Mouse (Mus musculus) cerebellum, adult 2 months (tissue): Measurements from ENCODE around the gene Alkbh7. TPM values are rescaled to one million over a fixed set of nuclear protein-coding genes. Genes with fewer than 3 reads are reported as not detected.

Experiments used
- DNase-seq, 2 experiments: peaks; one replicate each; pipeline ENCODE4 v3.0.0; 2021
- H3K27ac ChIP-seq: fragments of 200-500 bp; 2 replicates; pipeline ENCODE4 v1.5.1; 2012; ENCODE audit warnings: low read length, control low read depth, inconsistent platforms; ENCODE audit not compliant: insufficient read depth
- H3K27me3 ChIP-seq: fragments of 200-500 bp; 2 replicates; pipeline ENCODE4 v1.6.1; 2012; ENCODE audit warnings: inconsistent platforms, mild to moderate bottlenecking, low read length, moderate library complexity; ENCODE audit not compliant: control insufficient read depth, insufficient read depth
- H3K4me1 ChIP-seq: fragments of 200-500 bp; 2 replicates; pipeline ENCODE4 v1.6.1; 2011; ENCODE audit warnings: low read length; ENCODE audit not compliant: control insufficient read depth, insufficient read depth
- H3K4me3 ChIP-seq: fragments of 200-500 bp; replicated peaks from 2 replicates; pipeline ENCODE3; 2011; ENCODE audit warnings: mild to moderate bottlenecking, low read depth, low read length, control low read depth; ENCODE audit not compliant: insufficient read depth
- CTCF ChIP-seq: fragments of 200-500 bp; IDR thresholded peaks from 2 replicates; pipeline ENCODE4 v1.5.1; 2011; ENCODE audit warnings: low read depth, mild to moderate bottlenecking, control low read depth, low read length, moderate library complexity, borderline replicate concordance; ENCODE audit not compliant: insufficient read depth
- POLR2A ChIP-seq: fragments of 200-500 bp; IDR thresholded peaks from 2 replicates; pipeline ENCODE4 v1.6.1; 2011; ENCODE audit warnings: low read length, control low read depth, borderline replicate concordance; ENCODE audit not compliant: insufficient read depth
- WGBS: fragments of 180-500 bp; shearing (Covaris S2); methylation state at CpG from one replicate; pipeline ENCODE4 v1.1.7; 2018; 5-methylcytosine and 5-hydroxymethylcytosine counted together
- polyA plus RNA-seq: library from polyadenylated mRNA; depleted of rRNA; stranded (reverse); fragments of >200 nt; gene quantifications from 2 replicates; pipeline ENCODE4 v1.2.3, GENCODE M21; 2012; rRNA removed

Alkbh7 gene
- 56.7 and 70.4 TPM in 2 replicates for polyA plus RNA-seq

DNA sequence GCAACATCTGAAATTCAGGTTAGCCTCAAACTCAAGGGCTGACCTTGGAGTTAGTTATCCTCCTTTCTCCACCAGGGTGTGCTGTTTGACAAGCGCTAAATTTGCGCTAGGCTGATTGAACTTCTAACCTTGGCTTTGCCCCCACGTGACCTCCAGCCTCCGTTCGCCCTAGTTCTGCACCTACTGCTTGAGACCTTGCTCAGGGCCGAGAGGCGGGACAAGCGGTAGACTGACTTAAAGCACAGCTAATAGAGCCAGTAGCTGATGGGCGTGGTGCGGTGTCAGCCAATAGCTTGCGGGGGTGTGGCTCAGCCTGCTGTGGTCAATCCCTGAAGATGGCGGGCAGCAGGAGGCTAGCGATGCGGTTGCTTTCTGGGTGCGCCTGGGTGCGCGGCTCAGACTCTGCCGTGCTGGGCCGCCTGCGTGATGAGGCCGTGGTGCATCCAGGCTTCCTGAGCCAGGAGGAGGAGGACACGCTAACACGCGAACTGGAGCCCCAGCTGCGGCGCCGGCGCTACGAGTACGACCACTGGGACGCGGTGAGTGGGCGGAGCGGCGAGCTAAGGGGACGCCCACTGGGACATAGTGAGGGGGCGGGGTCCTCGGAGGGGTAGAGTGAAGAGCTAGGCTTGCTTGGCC, at the start of gene Alkbh7:
Alkbh7 (plus strand) TSS at position 311 of the 639 bp plus-strand sequence.
- TF ChIP-seq POLR2A (peak; percentile 80), CTCF (peak; percentile 79)
- H3K4me3 ChIP-seq = peak within 1 kb of the TSS; percentile 78
- peak within 1 kb of the TSS; percentile 40; the same call in 1 of the 2 replicates for H3K27ac ChIP-seq
- under 1% methylated on average over 38 of the region's 38 CpGs for WGBS
- peak; percentile 93 to 96 for DNase-seq
- H3K27me3 ChIP-seq = no peaks in the 10 kb centered on the region
- no peaks in the 10 kb centered on the region for H3K4me1 ChIP-seq

DNA sequence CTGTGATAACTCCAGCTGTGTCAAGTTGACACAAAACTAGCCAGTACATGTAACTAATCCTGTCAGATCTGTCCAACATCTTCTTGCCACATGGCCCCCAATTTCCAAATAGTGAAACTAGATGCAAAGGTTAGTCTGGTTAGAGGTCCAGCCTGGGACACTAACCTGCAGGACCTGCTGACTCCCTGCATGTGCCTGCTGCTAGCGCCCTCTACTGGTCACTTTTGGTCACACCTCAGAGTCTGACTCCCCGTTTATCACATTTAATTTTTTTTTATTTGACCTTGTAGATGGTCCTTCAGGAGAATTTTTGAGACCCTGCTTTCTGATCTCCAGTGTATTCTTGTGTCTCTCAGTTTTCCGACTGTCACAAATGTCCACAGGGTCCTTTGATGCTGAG, 46.2 kb upstream of the Alkbh7 start:
- H3K27me3 ChIP-seq = no peaks in the 10 kb centered on the region
- H3K4me3 ChIP-seq = no peak overlapping the region
- TF ChIP-seq POLR2A (no peak), CTCF (peak; percentile 88)
- WGBS = 13% methylated on average over 3 of the region's 3 CpGs
- DNase-seq = peak; percentile 52 to 64
- H3K27ac ChIP-seq = no peak overlapping the region
- no peaks in the 10 kb centered on the region for H3K4me1 ChIP-seq

DNA sequence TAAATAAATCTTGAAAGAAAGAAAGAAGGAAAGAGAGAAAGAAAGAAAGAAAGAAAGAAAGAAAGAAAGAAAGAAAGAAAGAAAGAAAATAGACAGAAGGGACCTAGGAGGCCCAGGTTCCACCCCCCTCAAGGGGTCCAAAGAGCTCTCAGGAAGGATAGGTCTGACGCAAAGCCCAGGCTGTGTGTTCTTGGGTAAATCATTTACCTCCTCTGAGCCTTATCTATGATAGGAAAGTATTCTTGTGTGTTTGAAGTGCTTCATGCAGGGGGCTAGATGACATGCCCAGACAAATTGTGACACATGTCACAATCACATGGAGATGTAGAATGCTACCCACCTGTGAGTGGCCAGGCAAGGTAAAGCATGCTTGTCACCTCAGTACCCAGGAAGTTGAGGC, 44.5 kb upstream of the Alkbh7 start:
- Histone ChIP-seq H3K4me3 (no peak overlapping the region), H3K27ac (no peak overlapping the region), H3K4me1 (no peaks in the 10 kb centered on the region), H3K27me3 (no peaks in the 10 kb centered on the region)
- no peak for TF ChIP-seq CTCF
- no peak for DNase-seq
- WGBS = 86% methylated on average over 1 of the region's 1 CpGs

DNA sequence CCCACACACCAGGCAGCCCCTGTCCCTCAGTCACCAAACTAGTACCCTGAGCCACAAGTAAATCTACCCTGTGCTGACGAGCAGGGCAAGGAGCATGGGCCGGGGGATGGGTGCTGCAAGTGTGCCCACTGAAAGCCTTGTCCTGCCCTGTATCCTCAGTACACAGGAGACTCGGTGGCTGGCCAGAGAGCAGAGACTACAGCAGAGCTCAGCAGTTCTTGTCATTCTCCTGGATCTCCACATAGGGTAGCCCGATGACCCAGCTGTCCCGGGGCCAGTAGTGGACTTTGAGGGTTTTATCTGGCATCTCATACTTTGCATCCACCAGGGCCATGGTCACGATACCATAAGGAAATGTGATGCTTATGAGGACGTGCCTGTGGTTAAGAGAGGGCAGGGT, 42.3 kb upstream of the Alkbh7 start:
- H3K27ac ChIP-seq = no peak overlapping the region
- no peak for TF ChIP-seq CTCF
- TF ChIP-seq POLR2A = no peak
- DNase-seq = no peak
- no peak overlapping the region for H3K4me3 ChIP-seq
- WGBS = 83% methylated on average over 7 of the region's 7 CpGs
- no peaks in the 10 kb centered on the region for H3K27me3 ChIP-seq
- H3K4me1 ChIP-seq = no peaks in the 10 kb centered on the region

DNA sequence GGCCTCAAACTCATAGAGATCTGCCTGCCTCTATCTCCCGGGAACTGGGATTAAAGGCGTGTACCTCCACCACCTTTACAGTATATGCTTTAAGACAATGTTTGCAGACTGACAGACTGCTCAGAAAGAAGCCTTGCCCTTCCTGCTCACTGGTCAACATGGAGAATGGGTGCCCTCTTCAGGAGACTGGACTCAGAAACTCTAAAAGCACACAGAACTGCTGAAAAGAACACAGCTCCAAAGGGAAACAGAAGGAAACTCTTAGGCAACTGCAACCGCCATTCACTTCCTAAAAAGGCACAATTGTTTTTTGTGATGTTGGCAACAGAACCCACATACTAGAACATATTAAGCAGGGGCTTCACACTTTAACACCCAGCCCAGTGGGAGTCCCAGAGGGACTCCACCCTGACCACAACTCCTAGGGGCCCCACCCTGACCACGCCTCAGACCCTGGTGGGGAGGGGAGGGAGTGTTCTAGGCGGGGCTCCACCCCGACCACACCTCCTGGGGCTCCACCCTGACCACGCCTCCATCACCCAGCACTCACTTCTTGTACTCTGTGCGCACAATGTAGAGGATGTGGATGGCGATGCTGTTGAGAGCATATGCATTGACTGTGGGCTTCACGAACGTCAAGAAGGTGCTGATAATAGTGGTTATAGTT, 39.2 kb upstream of the Alkbh7 start:
- no peaks in the 10 kb centered on the region for H3K4me1 ChIP-seq
- H3K27me3 ChIP-seq = no peaks in the 10 kb centered on the region
- WGBS = 42% methylated on average over 11 of the region's 11 CpGs
- DNase-seq = no peak
- no peak for TF ChIP-seq CTCF
- no peak for TF ChIP-seq POLR2A
- H3K27ac ChIP-seq = no peak overlapping the region
- H3K4me3 ChIP-seq = no peak overlapping the region

DNA sequence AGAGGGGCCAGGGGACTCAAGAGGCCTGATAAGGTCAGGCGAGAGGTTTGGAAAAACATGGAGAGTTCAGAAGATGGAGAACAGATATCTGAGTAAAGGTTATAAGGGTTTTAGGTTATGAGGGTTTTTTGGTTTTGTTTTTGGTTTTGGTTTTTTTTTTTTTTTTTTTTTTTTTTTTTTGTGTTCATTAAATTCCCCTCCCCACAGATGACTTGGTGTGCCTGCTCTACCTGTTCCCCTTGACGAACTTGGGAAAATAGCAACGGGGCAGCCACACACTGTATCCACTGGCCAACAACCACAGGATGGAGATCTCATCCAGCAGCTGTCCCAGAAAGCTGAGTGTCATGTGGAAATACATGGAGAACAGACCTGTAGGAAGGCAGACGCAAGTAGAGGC, 38.5 kb upstream of the Alkbh7 start:
- no peak for DNase-seq
- no peak for TF ChIP-seq POLR2A
- TF ChIP-seq CTCF = no peak
- no peaks in the 10 kb centered on the region for H3K4me1 ChIP-seq
- no peaks in the 10 kb centered on the region for H3K27me3 ChIP-seq
- no peak overlapping the region for H3K27ac ChIP-seq
- no peak overlapping the region for H3K4me3 ChIP-seq
- 78% methylated on average over 4 of the region's 4 CpGs for WGBS

DNA sequence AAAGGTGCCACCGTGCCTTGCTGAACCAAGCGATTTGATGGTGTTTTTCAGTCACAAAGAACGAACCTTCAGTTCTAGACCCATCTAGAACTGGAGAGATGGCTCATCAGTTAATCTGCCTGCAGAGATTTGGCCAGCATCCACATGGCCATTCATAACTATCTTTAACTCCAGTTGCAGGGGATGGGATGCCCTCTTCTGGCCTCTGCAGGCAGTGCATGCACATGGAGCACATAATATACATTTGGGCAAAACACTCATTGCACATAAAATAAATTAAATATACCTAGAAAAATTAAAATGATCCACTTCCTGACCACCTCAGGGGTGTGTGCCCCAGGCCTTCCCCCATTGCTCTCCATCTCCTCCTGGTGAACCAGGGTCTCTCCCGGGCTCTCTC, 35.3 kb upstream of the Alkbh7 start:
- 91% methylated on average over 4 of the region's 4 CpGs for WGBS
- no peaks in the 10 kb centered on the region for H3K4me1 ChIP-seq
- DNase-seq = no peak
- no peak overlapping the region for H3K27ac ChIP-seq
- TF ChIP-seq POLR2A = no peak
- TF ChIP-seq CTCF = no peak
- H3K4me3 ChIP-seq = no peak overlapping the region
- no peaks in the 10 kb centered on the region for H3K27me3 ChIP-seq

DNA sequence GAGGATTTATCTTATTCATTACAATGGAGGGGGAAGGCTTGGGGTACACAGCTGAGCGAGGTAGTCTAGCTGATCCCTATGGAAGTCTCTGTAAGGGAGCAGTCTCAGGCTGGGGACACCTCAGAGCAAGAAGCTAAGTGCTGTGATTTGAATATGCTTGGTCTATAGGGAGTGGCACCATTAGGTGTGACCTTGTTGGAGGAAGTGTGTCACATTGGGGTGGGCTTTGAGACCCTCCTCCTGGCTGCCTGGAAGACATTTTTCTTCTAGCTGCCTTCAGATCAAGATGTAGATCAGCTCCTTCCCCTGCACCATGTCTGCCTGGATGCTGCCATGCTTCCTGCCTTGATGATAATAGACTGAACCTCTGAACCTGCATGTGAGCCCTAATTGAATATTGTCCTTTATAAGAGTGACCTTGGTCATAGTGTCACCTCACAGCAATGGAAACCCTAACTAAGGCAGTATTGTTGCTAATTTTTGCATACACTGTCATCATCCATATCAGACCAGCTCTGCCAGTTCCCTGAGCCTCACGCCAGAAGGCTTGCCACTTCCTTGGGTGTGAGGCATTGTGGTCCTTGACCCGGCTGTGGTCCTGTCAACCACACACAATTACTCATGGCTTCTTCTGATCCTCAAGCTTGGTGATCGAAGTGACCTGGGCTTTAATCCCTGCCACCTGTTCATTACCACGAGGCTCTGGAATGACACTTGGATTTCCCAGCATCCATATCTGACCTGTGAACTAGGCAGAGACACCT, 34.3 kb upstream of the Alkbh7 start:
- Histone ChIP-seq H3K27me3 (no peaks in the 10 kb centered on the region), H3K27ac (no peak overlapping the region), H3K4me1 (no peaks in the 10 kb centered on the region), H3K4me3 (no peak overlapping the region)
- no peak for TF ChIP-seq POLR2A
- no peak for TF ChIP-seq CTCF
- DNase-seq = no peak
- WGBS = 76% methylated on average over 5 of the region's 5 CpGs
